17 mouse cellular contexts compared by ENCODE assay signal in the genomic region with DNA sequence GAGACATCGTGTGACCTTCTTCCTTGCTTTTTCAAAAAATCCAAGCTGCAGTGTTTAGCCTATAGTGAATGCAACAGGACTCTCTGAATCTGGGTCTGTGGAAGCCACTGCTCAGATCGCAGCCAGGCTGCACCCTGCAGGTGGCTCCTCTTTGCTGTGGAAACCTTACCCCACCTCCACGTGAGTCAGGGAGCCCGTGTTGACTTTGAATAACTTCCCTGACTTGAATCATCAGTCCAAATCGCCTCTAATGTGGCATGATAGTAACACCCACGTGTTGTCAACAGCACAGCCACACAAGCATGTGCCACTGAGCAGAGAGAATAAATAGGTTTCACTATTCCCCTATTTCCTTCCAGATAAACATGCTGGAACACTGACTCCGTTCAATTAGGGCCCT. TPM values are rescaled to one million over a fixed set of nuclear protein-coding genes. Genes with fewer than 3 reads are reported as not detected.
DNase-seq lines count a peak whose midpoint lies in the region; TF ChIP-seq lines count a peak whose summit lies in the region.
"Had no signal": no experiment of that assay in that cellular context is flagged by ENCODE, and none has a peak within 500 bp of the region (broad histone marks: within the 10 kb centered on the region; RNA-seq: fewer than 3 reads in every experiment).

No protein-coding gene starts in this region.

- no peak overlapping the region for H3K27ac ChIP-seq in kidney, adult 2 months (ENCODE audit: insufficient read depth, low read depth, low read length)
- H3K27ac ChIP-seq in limb, embryonic 10.5 days, result 0 out of 2 replicates have a peak overlapping the region, but pooled peaks have one; percentile 37
- no peak overlapping the region for H3K27ac ChIP-seq in cerebellum, adult 2 months (ENCODE audit: insufficient read depth, low read length)
- H3K27ac ChIP-seq: embryonic facial prominence, embryonic 13.5 days; hindbrain, embryonic 15.5 days; left cerebral cortex, adult 2 months; liver, embryonic 15.5 days; neural tube, embryonic 13.5 days had no signal

- 33% methylated on average over 7 of the region's 7 CpGs for WGBS in kidney, adult 2 months
- WGBS in limb, embryonic 10.5 days, result 63% methylated on average over 7 of the region's 7 CpGs
- 59% methylated on average over 7 of the region's 7 CpGs for WGBS in cerebellum, adult 2 months

- H3K4me1 ChIP-seq in kidney, adult 2 months (ENCODE audit: control insufficient read depth, insufficient read depth, low read length), result peaks cover 6% of the 10 kb centered on the region; the same call in 1 of the 2 replicates
- peaks cover 25% of the 10 kb centered on the region for H3K4me1 ChIP-seq in limb, embryonic 10.5 days
- H3K4me1 ChIP-seq in cerebellum, adult 2 months (ENCODE audit: control insufficient read depth, insufficient read depth, low read length), result peaks cover 7% of the 10 kb centered on the region
- H3K4me1 ChIP-seq: heart, embryonic 12.5 days had no signal

- H3K4me3 ChIP-seq in kidney, adult 2 months (ENCODE audit: insufficient read depth, low read depth, low read length), result no peak overlapping the region
- H3K4me3 ChIP-seq in limb, embryonic 10.5 days, result no peak overlapping the region
- no peak overlapping the region for H3K4me3 ChIP-seq in cerebellum, adult 2 months (replicated peaks; ENCODE audit: insufficient read depth, low read depth, low read length)
- H3K4me3 ChIP-seq: embryonic facial prominence, embryonic 13.5 days; heart, embryonic 12.5 days; hindbrain, embryonic 15.5 days; left cerebral cortex, adult 2 months; liver, embryonic 15.5 days; neural tube, embryonic 13.5 days had no signal

- no peak for DNase-seq in kidney, adult 2 months
- DNase-seq in kidney, adult 9 months, result no peak
- peak; percentile 29 for DNase-seq in Muller cell, postnatal 12 days (ENCODE audit: inconsistent ontology term)
- DNase-seq in limb, embryonic 10.5 days (ENCODE audit: low spot score), result no peak
- DNase-seq in thymus, postnatal 14 days, result peak; percentile 49
- DNase-seq in cerebellum, adult 11 months, result no peak
- no peak for DNase-seq in layer of hippocampus, postnatal 10 days (ENCODE audit: low spot score in 2 of 2)
- DNase-seq in cerebellum, adult 2 months, result no peak
- DNase-seq: cerebellum, adult 9-11 months; heart, postnatal 14 days; kidney, adult 18-20 months had no signal

- no peak for TF ChIP-seq POLR2A in kidney, adult 2 months (IDR thresholded peaks at IDR 0.05; ENCODE audit: low read depth, low read length)
- TF ChIP-seq POLR2A in cerebellum, adult 2 months (IDR thresholded peaks at IDR 0.05; ENCODE audit: borderline replicate concordance, insufficient read depth, low read length), result no peak

- no peaks in the 10 kb centered on the region for H3K36me3 ChIP-seq in kidney, adult 2 months (ENCODE audit: control insufficient read depth, insufficient read depth, low read length)
- H3K36me3 ChIP-seq in limb, embryonic 10.5 days, result no peaks in the 10 kb centered on the region
- H3K36me3 ChIP-seq: embryonic facial prominence, embryonic 13.5 days; heart, embryonic 12.5 days; hindbrain, embryonic 15.5 days; liver, embryonic 15.5 days; neural tube, embryonic 13.5 days had no signal

- H3K9me3 ChIP-seq in limb, embryonic 10.5 days (replicated peaks), result no peaks in the 10 kb centered on the region
- H3K9me3 ChIP-seq: embryonic facial prominence, embryonic 13.5 days; heart, embryonic 12.5 days; hindbrain, embryonic 15.5 days; liver, embryonic 15.5 days; neural tube, embryonic 13.5 days had no signal

- TF ChIP-seq CTCF in kidney, adult 2 months (conservative IDR thresholded peaks at IDR 0.05; ENCODE audit: insufficient read depth, insufficient read length, low read depth, low read length), result peak; percentile 12; the same call in 1 of the 2 replicates
- TF ChIP-seq CTCF in cerebellum, adult 2 months (IDR thresholded peaks at IDR 0.05; ENCODE audit: borderline replicate concordance, insufficient read depth, low read depth, low read length), result no peak

- no peaks in the 10 kb centered on the region for H3K27me3 ChIP-seq in kidney, adult 2 months (replicated peaks; ENCODE audit: control insufficient read depth, insufficient read depth, low read length)
- no peaks in the 10 kb centered on the region for H3K27me3 ChIP-seq in limb, embryonic 10.5 days (ENCODE audit: low read depth, poor library complexity, severe bottlenecking)
- H3K27me3 ChIP-seq in cerebellum, adult 2 months (ENCODE audit: control insufficient read depth, insufficient read depth, low read length), result no peaks in the 10 kb centered on the region
- H3K27me3 ChIP-seq: embryonic facial prominence, embryonic 13.5 days; heart, embryonic 12.5 days; hindbrain, embryonic 15.5 days; liver, embryonic 15.5 days; neural tube, embryonic 13.5 days had no signal

RNA-seq across cellular contexts. Expression of gene Smad5, which starts 10.8 kb away (rescaled TPM):
- polyA plus RNA-seq in kidney, adult 2 months (2012; rRNA removed), result 21.1 and 31.4 TPM in 2 replicates
- polyA plus RNA-seq in limb, embryonic 10.5 days (2016; fragmentation: Nextera tagmentation; extraction: Ambion mirVana), result 42.1 and 52.3 TPM in 2 replicates
- total RNA-seq in layer of hippocampus, postnatal 10 days (2021), result 10 to 100 TPM; 29.0 to 32.8 TPM
- 21.4 and 22.4 TPM in 2 replicates for polyA plus RNA-seq in cerebellum, adult 2 months (2012; rRNA removed)

Comparison
In these comparisons a context has a peak if more than half of its experiments do, and no peak if none do; other contexts are left out.
1. DNase-seq: peak in Muller cell, postnatal 12 days (single experiment) and thymus, postnatal 14 days (single experiment); none in kidney, adult 2 months (single experiment), kidney, adult 9 months (single experiment), limb, embryonic 10.5 days (single experiment), cerebellum, adult 11 months (single experiment), layer of hippocampus, postnatal 10 days (0 of 2) and cerebellum, adult 2 months (0 of 2).